Mouse (Mus musculus) forebrain, embryonic 14.5 days (tissue): ENCODE data around the gene Cnot10. TPM values are rescaled to one million over a fixed set of nuclear protein-coding genes. Genes with fewer than 3 reads are reported as not detected.

Experiments used
- ATAC-seq: fragments of 200-750 bp; cut with Nextera tagmentation; 2 replicates; pipeline ENCODE4 v1.8.0; 2017; ENCODE audit warnings: mild to moderate bottlenecking, moderate library complexity
- DNase-seq: peaks from one replicate; pipeline ENCODE4 v3.0.0-alpha.2; 2015; ENCODE audit warnings: low spot score
- H3K27ac ChIP-seq: fragments of 300-500 bp; sonication (generic); 2 replicates; pipeline ENCODE4 v1.5.1; 2014; ENCODE audit warnings: low read depth, mild to moderate bottlenecking, control low read depth, low read length, moderate library complexity
- H3K27me3 ChIP-seq: fragments of 300-500 bp; sonication (generic); replicated peaks from 2 replicates; pipeline ENCODE4 v1.6.1; 2014; ENCODE audit warnings: low read length, control low read depth, mixed read lengths; ENCODE audit not compliant: control insufficient read depth, insufficient read depth
- H3K36me3 ChIP-seq: fragments of 300-500 bp; sonication (generic); 2 replicates; pipeline ENCODE4 v1.6.1; 2014; ENCODE audit warnings: low read length, control low read depth; ENCODE audit not compliant: control insufficient read depth, insufficient read depth
- H3K4me1 ChIP-seq: fragments of 300-500 bp; sonication (generic); 2 replicates; pipeline ENCODE4 v1.6.1; 2014; ENCODE audit warnings: antibody characterized with exemption, low read length, control low read depth; ENCODE audit not compliant: control insufficient read depth, insufficient read depth
- H3K4me2 ChIP-seq: fragments of 300-500 bp; sonication (generic); 2 replicates; pipeline ENCODE4 v1.6.1; 2014; ENCODE audit warnings: mild to moderate bottlenecking, control low read depth, low read length
- H3K4me3 ChIP-seq: fragments of 300-500 bp; sonication (generic); 2 replicates; pipeline ENCODE4 v1.5.1; 2014; ENCODE audit warnings: low read depth, low read length, control low read depth
- H3K9ac ChIP-seq: fragments of 300-500 bp; sonication (generic); 2 replicates; pipeline ENCODE4 v1.6.1; 2014; ENCODE audit warnings: mild to moderate bottlenecking, low read length, control low read depth, moderate library complexity
- H3K9me3 ChIP-seq: fragments of 300-500 bp; sonication (generic); replicated peaks from 2 replicates; pipeline ENCODE4 v1.6.1; 2016; ENCODE audit warnings: low read length, control low read depth, mixed read lengths; ENCODE audit not compliant: control insufficient read depth
- WGBS: fragments of 180-500 bp; shearing (Covaris S2); extraction: QIAGEN DNeasy Blood & Tissue Kit; methylation state at CpG from one replicate; pipeline ENCODE4 v1.1.7; 2014; 5-methylcytosine and 5-hydroxymethylcytosine counted together
- polyA plus RNA-seq: library from polyadenylated mRNA; unstranded; fragments of >200 nt; fragmentation: Nextera tagmentation; extraction: Ambion mirVana; gene quantifications from 2 replicates; pipeline ENCODE4 v1.2.1, GENCODE M21; 2014

Cnot10 gene
- 54.6 and 55.1 TPM in 2 replicates for polyA plus RNA-seq

GRCm38 (mm10) chr9:114639839-114640646 is at the start of gene Cnot10:
Cnot10 (minus strand) TSS chr9:114640184.
- ATAC-seq (peak; percentile 98), DNase-seq (peak; percentile 98)
- Histone ChIP-seq H3K4me3 (peak within 1 kb of the TSS; percentile 79), H3K27ac (peak within 1 kb of the TSS; percentile 82), H3K9ac (peak within 1 kb of the TSS; percentile 82), H3K9me3 (no peaks in the 10 kb centered on the region), H3K27me3 (no peaks in the 10 kb centered on the region; the same call in 1 of the 2 replicates), H3K4me2 (peak within 1 kb of the TSS; percentile 89), H3K4me1 (peaks cover 10% of the 10 kb centered on the region), H3K36me3 (0 out of 2 replicates have a peak, but pooled peaks cover 3% of the 10 kb centered on the region)
- WGBS = 4% methylated on average over 51 of the region's 51 CpGs

GRCm38 (mm10) chr9:114688953-114689407 is 49.0 kb upstream of the Cnot10 start:
- H3K36me3 ChIP-seq = peaks cover 24% of the 10 kb centered on the region
- peaks cover 19% of the 10 kb centered on the region for H3K4me1 ChIP-seq
- peak; percentile 61 for DNase-seq
- H3K9me3 ChIP-seq = no peaks in the 10 kb centered on the region
- WGBS = under 1% methylated on average over 43 of the region's 50 CpGs
- peak overlapping the region; percentile 96 for H3K27ac ChIP-seq
- H3K27me3 ChIP-seq = no peaks in the 10 kb centered on the region
- ATAC-seq = peak; percentile 66
- peak overlapping the region; percentile 95 for H3K9ac ChIP-seq
- peak overlapping the region; percentile 99 for H3K4me3 ChIP-seq
- peak overlapping the region; percentile 75 for H3K4me2 ChIP-seq

GRCm38 (mm10) chr9:114688252-114688952 is 48.4 kb upstream of the Cnot10 start, which contains the start of gene Dync1li1:
Dync1li1 (plus strand) TSS chr9:114688790.
- Histone ChIP-seq H3K27ac (peak within 1 kb of the TSS; percentile 96), H3K9ac (peak within 1 kb of the TSS; percentile 95), H3K4me3 (peak within 1 kb of the TSS; percentile 99), H3K9me3 (no peaks in the 10 kb centered on the region), H3K36me3 (peaks cover 19% of the 10 kb centered on the region), H3K27me3 (no peaks in the 10 kb centered on the region), H3K4me2 (peak within 1 kb of the TSS; percentile 75), H3K4me1 (peaks cover 19% of the 10 kb centered on the region)
- under 1% methylated on average over 44 of the region's 57 CpGs for WGBS
- peak; percentile 98 for DNase-seq
- ATAC-seq = peak; percentile 97

DNA sequence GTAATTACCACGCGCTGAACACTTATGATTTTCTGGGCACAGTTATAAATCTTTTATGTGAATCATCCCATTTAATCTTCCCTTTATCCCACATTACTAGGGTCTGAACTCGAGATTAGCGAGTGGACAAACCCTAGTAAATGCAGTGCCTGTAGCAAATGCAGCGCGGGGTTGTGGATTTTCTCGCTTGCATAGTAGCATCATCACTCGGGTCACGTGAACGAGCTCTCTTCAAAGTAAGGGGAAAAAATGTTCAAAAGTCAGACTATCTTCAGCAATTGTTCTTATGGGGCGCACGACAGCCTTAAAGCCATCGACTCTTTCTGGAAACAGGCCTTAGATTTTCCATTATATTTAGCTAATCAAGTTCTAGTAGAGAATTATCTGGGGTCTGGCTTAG is 47.7 kb upstream of the Cnot10 start:
- no peak for DNase-seq
- H3K27ac ChIP-seq = no peak overlapping the region

DNA sequence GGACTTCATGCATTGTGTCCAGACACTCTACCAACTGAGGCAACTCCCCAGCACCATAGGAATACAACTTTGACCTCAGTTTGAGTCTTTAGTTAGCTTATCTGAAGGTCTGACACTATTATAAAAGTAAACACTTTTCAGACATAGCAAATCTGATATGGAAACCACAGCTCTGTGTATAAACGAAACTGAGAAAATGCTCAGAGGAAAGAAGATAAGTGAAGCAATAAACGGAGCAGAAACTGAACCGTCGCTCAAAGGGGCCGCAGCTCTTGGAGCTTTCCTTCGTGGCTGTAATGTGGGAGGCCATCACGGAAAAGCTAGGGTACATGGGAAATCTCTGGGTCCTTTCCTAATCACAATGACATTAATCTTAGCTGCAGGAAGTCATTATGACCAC is 46.3 kb upstream of the Cnot10 start:
- no peak overlapping the region for H3K4me2 ChIP-seq
- no peak for DNase-seq
- no peak overlapping the region for H3K9ac ChIP-seq
- no peak overlapping the region for H3K27ac ChIP-seq
- H3K4me3 ChIP-seq = no peak overlapping the region
- peaks cover 3% of the 10 kb centered on the region; the same call in 1 of the 2 replicates for H3K36me3 ChIP-seq
- no peaks in the 10 kb centered on the region for H3K27me3 ChIP-seq
- WGBS = 93% methylated on average over 7 of the region's 7 CpGs
- ATAC-seq = no peak
- H3K9me3 ChIP-seq = no peaks in the 10 kb centered on the region
- H3K4me1 ChIP-seq = peaks cover 19% of the 10 kb centered on the region

More for the DNA sequence above, 47.7 kb upstream of the Cnot10 start:
- H3K4me2 ChIP-seq = peak overlapping the region; percentile 75
- peak overlapping the region; percentile 99 for H3K4me3 ChIP-seq
- no peaks in the 10 kb centered on the region for H3K27me3 ChIP-seq
- peaks cover 19% of the 10 kb centered on the region for H3K4me1 ChIP-seq
- H3K9ac ChIP-seq = peak overlapping the region; percentile 95
- ATAC-seq = no peak
- H3K36me3 ChIP-seq = peaks cover 14% of the 10 kb centered on the region
- no peaks in the 10 kb centered on the region for H3K9me3 ChIP-seq
- 79% methylated on average over 13 of the region's 13 CpGs for WGBS

GRCm38 (mm10) chr9:114682193-114682592 is 42.2 kb upstream of the Cnot10 start:
- WGBS = 88% methylated on average over 4 of the region's 4 CpGs
- H3K4me2 ChIP-seq = no peak overlapping the region

GRCm38 (mm10) chr9:114680531-114680930 is 40.5 kb upstream of the Cnot10 start:
- no peak for ATAC-seq
- no peak for DNase-seq
- no peaks in the 10 kb centered on the region for H3K9me3 ChIP-seq
- no peak overlapping the region for H3K4me3 ChIP-seq
- 78% methylated on average over 6 of the region's 6 CpGs for WGBS
- H3K4me2 ChIP-seq = no peak overlapping the region
- H3K27me3 ChIP-seq = no peaks in the 10 kb centered on the region
- H3K4me1 ChIP-seq = no peaks in the 10 kb centered on the region
- no peak overlapping the region for H3K9ac ChIP-seq
- no peaks in the 10 kb centered on the region for H3K36me3 ChIP-seq
- no peak overlapping the region for H3K27ac ChIP-seq

More at GRCm38 (mm10) chr9:114682193-114682592, 42.2 kb upstream of the Cnot10 start:
- Histone ChIP-seq H3K4me3 (no peak overlapping the region), H3K9me3 (no peaks in the 10 kb centered on the region), H3K4me1 (no peaks in the 10 kb centered on the region), H3K36me3 (no peaks in the 10 kb centered on the region), H3K27ac (no peak overlapping the region), H3K27me3 (no peaks in the 10 kb centered on the region), H3K9ac (no peak overlapping the region)
- ATAC-seq (no peak), DNase-seq (no peak)

DNA sequence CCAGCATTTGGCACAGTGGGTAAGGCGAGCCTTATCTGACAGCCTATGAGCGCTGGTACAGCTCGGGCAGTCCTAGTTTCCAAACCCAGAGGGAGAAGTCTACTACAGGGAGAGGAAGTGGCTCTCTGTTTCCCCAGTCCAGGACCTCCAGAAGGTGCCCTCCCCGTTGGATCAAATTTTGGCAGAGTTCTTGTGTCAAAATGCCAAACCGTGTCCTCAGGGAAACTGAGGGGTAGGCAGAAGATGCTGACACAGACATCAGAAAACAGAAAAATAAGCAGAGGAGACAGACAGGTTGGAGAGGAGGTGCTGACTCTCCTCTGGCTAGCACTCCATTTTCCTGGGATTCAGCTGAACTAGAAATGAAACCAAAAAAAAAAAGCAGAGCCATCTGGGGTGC is 40.0 kb upstream of the Cnot10 start:
- ATAC-seq = no peak
- no peaks in the 10 kb centered on the region for H3K27me3 ChIP-seq
- no peak overlapping the region for H3K4me2 ChIP-seq
- DNase-seq = no peak
- H3K27ac ChIP-seq = no peak overlapping the region
- H3K4me1 ChIP-seq = no peaks in the 10 kb centered on the region
- no peak overlapping the region for H3K9ac ChIP-seq
- no peak overlapping the region for H3K4me3 ChIP-seq
- H3K9me3 ChIP-seq = no peaks in the 10 kb centered on the region
- H3K36me3 ChIP-seq = no peaks in the 10 kb centered on the region
- 84% methylated on average over 5 of the region's 5 CpGs for WGBS
